Mouse (Mus musculus) brain, embryonic 14.5 days (tissue): ENCODE results near the gene Shb.

Experiments
- CTCF ChIP-seq: fragments of 200-500 bp; IDR thresholded peaks from 2 replicates; pipeline ENCODE4 v1.5.1; 2012; ENCODE audit warnings: inconsistent platforms, mild to moderate bottlenecking, moderate library complexity, borderline replicate concordance; ENCODE audit not compliant: insufficient read depth, insufficient read length; ENCODE audit errors: extremely low read depth
- POLR2A ChIP-seq: fragments of 200-500 bp; IDR thresholded peaks from 2 replicates; pipeline ENCODE4 v1.6.1; 2012; ENCODE audit warnings: mild to moderate bottlenecking, inconsistent platforms, borderline replicate concordance; ENCODE audit not compliant: poor library complexity, insufficient read depth, insufficient read length, severe bottlenecking; ENCODE audit errors: extremely low read depth

- TF ChIP-seq POLR2A (no peak), CTCF (no peak)
These were observed 42.4 kb upstream of the Shb start for GRCm38 (mm10) chr4:45574614-45575169.
